Mouse (Mus musculus): ENCODE measurements around the gene Adarb2. TPM values are rescaled to one million over a fixed set of nuclear protein-coding genes. Genes with fewer than 3 reads are reported as not detected.

Adarb2 gene
- total and polyA plus RNA-seq, 3 experiments = 0.42 to 0.57 TPM; not detected in 1

GRCm38 (mm10) chr13:8499551-8499950, 296.9 kb downstream of the Adarb2 start:
- H3K9ac ChIP-seq (ENCODE audit: control insufficient read depth, low read depth, low read length, poor library complexity, severe bottlenecking) = no peak overlapping the region
- H3K4me3 ChIP-seq (ENCODE audit: control insufficient read depth in 1 of 2, insufficient read depth in 1 of 2, low read depth in 2 of 2, low read length in 2 of 2) = no peak overlapping the region
- H3K36me3 ChIP-seq (ENCODE audit: control insufficient read depth in 1 of 2, insufficient read depth in 2 of 2, low read length in 2 of 2) = no peaks in the 10 kb centered on the region
- H3K27ac ChIP-seq (ENCODE audit: control insufficient read depth, low read depth, low read length) = no peak overlapping the region
- H3K79me2 ChIP-seq (ENCODE audit: control insufficient read depth, insufficient read depth, low read length, poor library complexity) = no peaks in the 10 kb centered on the region
- H3K27me3 ChIP-seq (ENCODE audit: control insufficient read depth in 1 of 2, insufficient read depth in 2 of 2, low read length in 2 of 2) = no peaks in the 10 kb centered on the region; a peak in 1 of 4 replicates
- no peaks in the 10 kb centered on the region for H3K9me3 ChIP-seq (replicated peaks; ENCODE audit: insufficient read depth, low read length)
- no peak for TF ChIP-seq SIN3A (IDR thresholded peaks at IDR 0.05; ENCODE audit: low read length)
- TF ChIP-seq E2F4 (IDR thresholded peaks at IDR 0.05; ENCODE audit: borderline replicate concordance, low read depth, low read length) = no peak
- TF ChIP-seq MYC (IDR thresholded peaks at IDR 0.05; ENCODE audit: low read depth, low read length) = no peak
- TF ChIP-seq UBTF (IDR thresholded peaks at IDR 0.05; ENCODE audit: borderline replicate concordance, insufficient read depth, low read depth, low read length) = no peak
- TF ChIP-seq ETS1 (IDR thresholded peaks at IDR 0.05; ENCODE audit: low read depth, low read length) = no peak
- TF ChIP-seq EP300 (IDR thresholded peaks at IDR 0.05; ENCODE audit: low read depth in 1 of 2, low read length in 2 of 2) = no peak
- no peak for TF ChIP-seq MAFK (IDR thresholded peaks at IDR 0.05; ENCODE audit: borderline replicate concordance, low read depth, low read length)
- H3K4me1 ChIP-seq (ENCODE audit: control insufficient read depth in 1 of 2, insufficient read depth in 2 of 2, low read length in 2 of 2) = no peaks in the 10 kb centered on the region
- DNase-seq (ENCODE audit: low read depth, low spot score) = no peak

- no peak overlapping the region for H3K4me3 ChIP-seq (ENCODE audit: control insufficient read depth in 1 of 2, insufficient read depth in 1 of 2, low read depth in 2 of 2, low read length in 2 of 2)
- H3K4me1 ChIP-seq (ENCODE audit: control insufficient read depth in 1 of 2, insufficient read depth in 2 of 2, low read length in 2 of 2) = no peaks in the 10 kb centered on the region
- no peaks in the 10 kb centered on the region for H3K27me3 ChIP-seq (ENCODE audit: control insufficient read depth in 1 of 2, insufficient read depth in 2 of 2, low read length in 2 of 2)
- H3K27ac ChIP-seq (ENCODE audit: control insufficient read depth, low read depth, low read length) = no peak overlapping the region
- no peaks in the 10 kb centered on the region for H3K79me2 ChIP-seq (ENCODE audit: control insufficient read depth, insufficient read depth, low read length, poor library complexity)
- no peaks in the 10 kb centered on the region for H3K9me3 ChIP-seq (replicated peaks; ENCODE audit: insufficient read depth, low read length)
- no peak overlapping the region for H3K9ac ChIP-seq (ENCODE audit: control insufficient read depth, low read depth, low read length, poor library complexity, severe bottlenecking)
- DNase-seq (ENCODE audit: low read depth, low spot score) = no peak
- no peaks in the 10 kb centered on the region for H3K36me3 ChIP-seq (ENCODE audit: control insufficient read depth in 1 of 2, insufficient read depth in 2 of 2, low read length in 2 of 2)
- no peak for TF ChIP-seq RCOR1 (IDR thresholded peaks at IDR 0.05; ENCODE audit: low read depth, low read length)
- no peak for TF ChIP-seq CHD2 (IDR thresholded peaks at IDR 0.05; ENCODE audit: low read length)
- TF ChIP-seq ELF1 (IDR thresholded peaks at IDR 0.05; ENCODE audit: low read depth, low read length) = no peak
- no peak for TF ChIP-seq ZKSCAN1 (IDR thresholded peaks at IDR 0.05; ENCODE audit: low read depth, low read length)
- TF ChIP-seq ZC3H11A (IDR thresholded peaks at IDR 0.05; ENCODE audit: low read depth, low read length) = no peak
- TF ChIP-seq POLR2AphosphoS2 (IDR thresholded peaks at IDR 0.05; ENCODE audit: low read length) = no peak
- no peak for TF ChIP-seq ETS1 (IDR thresholded peaks at IDR 0.05; ENCODE audit: low read depth, low read length)
- TF ChIP-seq RAD21 (IDR thresholded peaks at IDR 0.05; ENCODE audit: low read depth, low read length) = no peak
- no peak for TF ChIP-seq MAZ (IDR thresholded peaks at IDR 0.05; ENCODE audit: low read depth, low read length)
- no peak for TF ChIP-seq USF2 (IDR thresholded peaks at IDR 0.05; ENCODE audit: borderline replicate concordance in 1 of 2, insufficient read depth in 1 of 2, low read depth in 1 of 2, low read length in 2 of 2)
These were observed 308.6 kb downstream of the Adarb2 start for GRCm38 (mm10) chr13:8511069-8511817.
